Mouse (Mus musculus): ENCODE measurements at regions not wholly inside any gene's neighbourhood (a gene's known extent, or its start where the extent isn't known, plus 50 kb on each side); places are given as distances from the start of the nearest gene placed in this dataset.
A peak's percentile ranks its signal among the peaks of the same experiment; 100 is the strongest.

GRCm38 (mm10) chr3:52176108-52176507, 71.2 kb upstream of the Maml3 start:
- no peaks in the 10 kb centered on the region for H3K36me3 ChIP-seq (replicated peaks; ENCODE audit: insufficient read depth, low read length)
- no peak overlapping the region for H3K4me2 ChIP-seq (ENCODE audit: low read depth, low read length)
- DNase-seq (no peak), ATAC-seq (no peak)
- TF ChIP-seq CTCF (IDR thresholded peaks at IDR 0.05; ENCODE audit: low read depth) (no peak), EP300 (IDR thresholded peaks at IDR 0.05; ENCODE audit: low read depth) (no peak)
- no peaks in the 10 kb centered on the region for H3K27me3 ChIP-seq (ENCODE audit: insufficient read depth, low read length)
- WGBS (ENCODE audit: insufficient replicate concordance) = 45% methylated on average over 8 of the region's 8 CpGs
- H3K27ac ChIP-seq (ENCODE audit: low read depth) = no peak overlapping the region
- H3K4me1 ChIP-seq (ENCODE audit: insufficient read depth) = peaks cover 13% of the 10 kb centered on the region
- H3K9me3 ChIP-seq (ENCODE audit: low read length) = no peaks in the 10 kb centered on the region
- H3K4me3 ChIP-seq (ENCODE audit: low read depth, low read length) = no peak overlapping the region
- no peak overlapping the region for H3K9ac ChIP-seq (replicated peaks)

GRCm38 (mm10) chr3:52178851-52179250, 74.0 kb upstream of the Maml3 start:
- no peak overlapping the region for H3K4me2 ChIP-seq (ENCODE audit: low read depth, low read length)
- H3K27ac ChIP-seq (ENCODE audit: low read depth) = no peak overlapping the region
- peaks cover 13% of the 10 kb centered on the region for H3K4me1 ChIP-seq (ENCODE audit: insufficient read depth)
- H3K9ac ChIP-seq (replicated peaks) = no peak overlapping the region
- 79% methylated on average over 9 of the region's 9 CpGs for WGBS (ENCODE audit: insufficient replicate concordance)
- H3K9me3 ChIP-seq (ENCODE audit: low read length) = no peaks in the 10 kb centered on the region
- no peak overlapping the region for H3K4me3 ChIP-seq (ENCODE audit: low read depth, low read length)
- H3K36me3 ChIP-seq (replicated peaks; ENCODE audit: insufficient read depth, low read length) = no peaks in the 10 kb centered on the region
- TF ChIP-seq EP300 (IDR thresholded peaks at IDR 0.05; ENCODE audit: low read depth) (no peak), CTCF (IDR thresholded peaks at IDR 0.05; ENCODE audit: low read depth) (no peak)
- no peak for DNase-seq
- no peaks in the 10 kb centered on the region for H3K27me3 ChIP-seq (ENCODE audit: insufficient read depth, low read length)
- no peak for ATAC-seq

- Histone ChIP-seq H3K9me3 (ENCODE audit: low read length) (no peaks in the 10 kb centered on the region), H3K4me1 (ENCODE audit: insufficient read depth) (peaks cover 13% of the 10 kb centered on the region), H3K36me3 (replicated peaks; ENCODE audit: insufficient read depth, low read length) (no peaks in the 10 kb centered on the region), H3K4me3 (ENCODE audit: low read depth, low read length) (no peak overlapping the region), H3K27ac (ENCODE audit: low read depth) (no peak overlapping the region), H3K4me2 (ENCODE audit: low read depth, low read length) (peak overlapping the region; percentile 22), H3K27me3 (ENCODE audit: insufficient read depth, low read length) (no peaks in the 10 kb centered on the region), H3K9ac (replicated peaks) (no peak overlapping the region)
- TF ChIP-seq CTCF (IDR thresholded peaks at IDR 0.05; ENCODE audit: low read depth) (no peak), EP300 (IDR thresholded peaks at IDR 0.05; ENCODE audit: low read depth) (no peak)
- 15% methylated on average over 12 of the region's 12 CpGs for WGBS (ENCODE audit: insufficient replicate concordance)
- DNase-seq = peak; percentile 33
- no peak for ATAC-seq
These were observed 74.8 kb upstream of the Maml3 start for GRCm38 (mm10) chr3:52179686-52180085.

- H3K9me3 ChIP-seq (ENCODE audit: low read length) = no peaks in the 10 kb centered on the region
- 64% methylated on average over 8 of the region's 8 CpGs for WGBS (ENCODE audit: insufficient replicate concordance)
- no peaks in the 10 kb centered on the region for H3K27me3 ChIP-seq (ENCODE audit: insufficient read depth, low read length)
- ATAC-seq (no peak), DNase-seq (no peak)
- H3K4me1 ChIP-seq (ENCODE audit: insufficient read depth) = peaks cover 13% of the 10 kb centered on the region
- 0 out of 2 replicates have a peak overlapping the region, but pooled peaks have one; percentile 2 for H3K27ac ChIP-seq (ENCODE audit: low read depth)
- TF ChIP-seq CTCF (IDR thresholded peaks at IDR 0.05; ENCODE audit: low read depth) (no peak), EP300 (IDR thresholded peaks at IDR 0.05; ENCODE audit: low read depth) (no peak)
- H3K4me2 ChIP-seq (ENCODE audit: low read depth, low read length) = no peak overlapping the region; the same call in 1 of the 2 replicates
- H3K4me3 ChIP-seq (ENCODE audit: low read depth, low read length) = no peak overlapping the region
- no peaks in the 10 kb centered on the region for H3K36me3 ChIP-seq (replicated peaks; ENCODE audit: insufficient read depth, low read length)
- no peak overlapping the region for H3K9ac ChIP-seq (replicated peaks)
These were observed 75.4 kb upstream of the Maml3 start for GRCm38 (mm10) chr3:52180306-52180705.

- peak; percentile 79 for ATAC-seq
- Histone ChIP-seq H3K4me2 (ENCODE audit: low read depth, low read length) (no peak overlapping the region; the same call in 1 of the 2 replicates), H3K9me3 (ENCODE audit: low read length) (no peaks in the 10 kb centered on the region), H3K36me3 (replicated peaks; ENCODE audit: insufficient read depth, low read length) (no peaks in the 10 kb centered on the region), H3K27me3 (ENCODE audit: insufficient read depth, low read length) (no peaks in the 10 kb centered on the region), H3K4me3 (ENCODE audit: low read depth, low read length) (no peak overlapping the region), H3K4me1 (ENCODE audit: insufficient read depth) (peaks cover 13% of the 10 kb centered on the region), H3K27ac (ENCODE audit: low read depth) (peak overlapping the region; percentile 34; the same call in 1 of the 2 replicates), H3K9ac (replicated peaks) (no peak overlapping the region)
- TF ChIP-seq EP300 (IDR thresholded peaks at IDR 0.05; ENCODE audit: low read depth) (no peak), CTCF (IDR thresholded peaks at IDR 0.05; ENCODE audit: low read depth) (no peak)
- peak; percentile 69 for DNase-seq
- WGBS (ENCODE audit: insufficient replicate concordance) = 39% methylated on average over 10 of the region's 10 CpGs
These were observed 75.9 kb upstream of the Maml3 start for GRCm38 (mm10) chr3:52180785-52181184.

- Histone ChIP-seq H3K4me2 (ENCODE audit: low read depth, low read length) (no peak overlapping the region), H3K27me3 (ENCODE audit: insufficient read depth, low read length) (no peaks in the 10 kb centered on the region), H3K4me3 (ENCODE audit: low read depth, low read length) (no peak overlapping the region), H3K27ac (ENCODE audit: low read depth) (no peak overlapping the region), H3K9me3 (ENCODE audit: low read length) (no peaks in the 10 kb centered on the region), H3K4me1 (ENCODE audit: insufficient read depth) (peaks cover 13% of the 10 kb centered on the region), H3K36me3 (replicated peaks; ENCODE audit: insufficient read depth, low read length) (no peaks in the 10 kb centered on the region), H3K9ac (replicated peaks) (no peak overlapping the region)
- WGBS (ENCODE audit: insufficient replicate concordance) = 76% methylated on average over 9 of the region's 9 CpGs
- no peak for TF ChIP-seq EP300 (IDR thresholded peaks at IDR 0.05; ENCODE audit: low read depth)
- DNase-seq (no peak), ATAC-seq (no peak)
These were observed 76.6 kb upstream of the Maml3 start for GRCm38 (mm10) chr3:52181326-52182101.

Data from liver, postnatal 0 days (tissue).